Comparison of ENCODE assay signal across 26 mouse cellular contexts in genomic region chr2:65985706-65986105, GRCm38 (mm10).
DNase-seq lines count a peak whose midpoint lies in the region; ATAC-seq lines count a peak whose summit lies in the region.
"Had no signal": no experiment of that assay in that cellular context is flagged by ENCODE, and none has a peak within 500 bp of the region (broad histone marks: within the 10 kb centered on the region; RNA-seq: fewer than 3 reads in every experiment).

No protein-coding gene starts in this region.

- peak; percentile 62 for ATAC-seq in hindbrain, embryonic 11.5 days (ENCODE audit: low FRiP score)
- no peak for ATAC-seq in hindbrain, embryonic 14.5 days (ENCODE audit: low FRiP score)
- ATAC-seq in midbrain, embryonic 11.5 days (ENCODE audit: low FRiP score), result no peak
- ATAC-seq in midbrain, embryonic 16.5 days, result no peak
- 0 out of 2 replicates have a peak, but pooled peaks have one; percentile 14 for ATAC-seq in neural tube, embryonic 11.5 days (ENCODE audit: insufficient read depth, low FRiP score, low TSS enrichment)
- ATAC-seq in frontal cortex, adult (ENCODE audit: low TSS enrichment), result no peak
- ATAC-seq: activated CD4-positive, CD25-positive, alpha-beta regulatory T cell, adult 4 months; forebrain, embryonic 14.5 days; forebrain, postnatal 0 days; hindbrain, postnatal 0 days; inflammation-experienced regulatory T-cells, adult 6 months had no signal

- no peak overlapping the region for H3K9ac ChIP-seq in hindbrain, embryonic 11.5 days (ENCODE audit: low read depth, low read length)
- H3K9ac ChIP-seq in hindbrain, embryonic 14.5 days, result no peak overlapping the region
- H3K9ac ChIP-seq in midbrain, embryonic 11.5 days (ENCODE audit: low read length), result no peak overlapping the region
- H3K9ac ChIP-seq in midbrain, embryonic 16.5 days (ENCODE audit: low read depth, low read length), result no peak overlapping the region
- no peak overlapping the region for H3K9ac ChIP-seq in neural tube, embryonic 11.5 days (ENCODE audit: low read length)
- H3K9ac ChIP-seq: embryonic facial prominence, embryonic 12.5 days; embryonic facial prominence, embryonic 15.5 days; forebrain, postnatal 0 days; heart, embryonic 13.5 days had no signal

- H3K9me3 ChIP-seq in hindbrain, embryonic 11.5 days (ENCODE audit: control insufficient read depth, low read length), result no peaks in the 10 kb centered on the region
- H3K9me3 ChIP-seq in hindbrain, embryonic 14.5 days (ENCODE audit: control insufficient read depth, low read length), result no peaks in the 10 kb centered on the region
- H3K9me3 ChIP-seq in midbrain, embryonic 11.5 days (ENCODE audit: control insufficient read depth, low read length), result no peaks in the 10 kb centered on the region
- no peaks in the 10 kb centered on the region for H3K9me3 ChIP-seq in midbrain, embryonic 16.5 days (replicated peaks; ENCODE audit: control insufficient read depth, low read length, poor library complexity, severe bottlenecking)
- no peaks in the 10 kb centered on the region for H3K9me3 ChIP-seq in neural tube, embryonic 11.5 days (ENCODE audit: control insufficient read depth, low read length)
- H3K9me3 ChIP-seq: embryonic facial prominence, embryonic 12.5 days; embryonic facial prominence, embryonic 15.5 days; heart, embryonic 10.5 days; heart, embryonic 13.5 days had no signal

- H3K4me1 ChIP-seq in hindbrain, embryonic 11.5 days (replicated peaks; ENCODE audit: control insufficient read depth, insufficient read depth, low read length), result 0 out of 2 replicates have a peak, but pooled peaks cover 3% of the 10 kb centered on the region
- H3K4me1 ChIP-seq in hindbrain, embryonic 14.5 days (replicated peaks; ENCODE audit: control insufficient read depth, insufficient read depth, low read length), result 0 out of 2 replicates have a peak, but pooled peaks cover under 1% of the 10 kb centered on the region
- H3K4me1 ChIP-seq in midbrain, embryonic 11.5 days (ENCODE audit: control insufficient read depth, insufficient read depth, low read length), result peaks cover 2% of the 10 kb centered on the region; the same call in 1 of the 2 replicates
- H3K4me1 ChIP-seq in midbrain, embryonic 16.5 days (ENCODE audit: control insufficient read depth, insufficient read depth, low read length), result 0 out of 2 replicates have a peak, but pooled peaks cover under 1% of the 10 kb centered on the region
- peaks cover 3% of the 10 kb centered on the region; the same call in 1 of the 2 replicates for H3K4me1 ChIP-seq in neural tube, embryonic 11.5 days (ENCODE audit: control insufficient read depth, insufficient read depth, low read length)
- H3K4me1 ChIP-seq: embryonic facial prominence, embryonic 12.5 days; embryonic facial prominence, embryonic 15.5 days; heart, embryonic 10.5 days had no signal

- 79% methylated on average over 4 of the region's 4 CpGs for WGBS in hindbrain, embryonic 11.5 days
- 58% methylated on average over 4 of the region's 4 CpGs for WGBS in hindbrain, embryonic 14.5 days
- 81% methylated on average over 4 of the region's 4 CpGs for WGBS in midbrain, embryonic 11.5 days
- WGBS in midbrain, embryonic 16.5 days, result 63% methylated on average over 4 of the region's 4 CpGs
- 85% methylated on average over 4 of the region's 4 CpGs for WGBS in neural tube, embryonic 11.5 days

- DNase-seq in hindbrain, embryonic 11.5 days (ENCODE audit: low spot score), result no peak
- DNase-seq in hindbrain, embryonic 14.5 days (ENCODE audit: low spot score), result no peak
- peak; percentile 64 for DNase-seq in midbrain, embryonic 11.5 days (ENCODE audit: low spot score, missing footprints)
- no peak for DNase-seq in neural tube, embryonic 11.5 days (ENCODE audit: low spot score)
- DNase-seq in neural tube, embryonic 10.5 days (ENCODE audit: extremely low spot score, low spot score), result no peak
- DNase-seq in embryo, embryonic 10 days (ENCODE audit: low spot score), result no peak
- DNase-seq: adrenal gland, adult 8-10 months; adrenal gland, postnatal 25 days; cerebellum, adult 18-20 months; cerebellum, adult 9-10 months; cerebellum, postnatal 14 days; forebrain, postnatal 0 days; gastrocnemius, postnatal 25 days; heart, adult 2 months; heart, postnatal 14 days; heart, postnatal 4 days had no signal

- H3K27me3 ChIP-seq in hindbrain, embryonic 11.5 days (ENCODE audit: control insufficient read depth, insufficient read depth, low read length), result no peaks in the 10 kb centered on the region
- no peaks in the 10 kb centered on the region for H3K27me3 ChIP-seq in hindbrain, embryonic 14.5 days (ENCODE audit: control insufficient read depth, insufficient read depth, low read length)
- H3K27me3 ChIP-seq in midbrain, embryonic 11.5 days (ENCODE audit: control insufficient read depth, insufficient read depth, low read length), result no peaks in the 10 kb centered on the region
- no peaks in the 10 kb centered on the region for H3K27me3 ChIP-seq in midbrain, embryonic 16.5 days (ENCODE audit: control insufficient read depth, insufficient read depth, low read depth, low read length)
- H3K27me3 ChIP-seq in neural tube, embryonic 11.5 days (ENCODE audit: control insufficient read depth, insufficient read depth, low read length), result no peaks in the 10 kb centered on the region
- H3K27me3 ChIP-seq: embryonic facial prominence, embryonic 12.5 days; embryonic facial prominence, embryonic 15.5 days had no signal

- no peak overlapping the region for H3K4me3 ChIP-seq in hindbrain, embryonic 11.5 days (ENCODE audit: low read depth, low read length)
- H3K4me3 ChIP-seq in hindbrain, embryonic 14.5 days (replicated peaks; ENCODE audit: low read length), result no peak overlapping the region
- H3K4me3 ChIP-seq in midbrain, embryonic 11.5 days (ENCODE audit: low read depth, low read length), result no peak overlapping the region
- H3K4me3 ChIP-seq in midbrain, embryonic 16.5 days (ENCODE audit: low read depth, low read length), result no peak overlapping the region
- H3K4me3 ChIP-seq in neural tube, embryonic 11.5 days (ENCODE audit: low read depth, low read length), result no peak overlapping the region
- H3K4me3 ChIP-seq: embryonic facial prominence, embryonic 12.5 days; embryonic facial prominence, embryonic 15.5 days; heart, adult 2 months; heart, embryonic 10.5 days; heart, embryonic 13.5 days had no signal

- no peaks in the 10 kb centered on the region for H3K36me3 ChIP-seq in hindbrain, embryonic 11.5 days (ENCODE audit: control insufficient read depth, insufficient read depth, low read length)
- H3K36me3 ChIP-seq in hindbrain, embryonic 14.5 days (replicated peaks; ENCODE audit: control insufficient read depth, insufficient read depth), result no peaks in the 10 kb centered on the region
- H3K36me3 ChIP-seq in midbrain, embryonic 11.5 days (ENCODE audit: control insufficient read depth, insufficient read depth, low read length), result no peaks in the 10 kb centered on the region
- no peaks in the 10 kb centered on the region for H3K36me3 ChIP-seq in midbrain, embryonic 16.5 days (ENCODE audit: control insufficient read depth, insufficient read depth, low read length)
- no peaks in the 10 kb centered on the region for H3K36me3 ChIP-seq in neural tube, embryonic 11.5 days (ENCODE audit: control insufficient read depth, insufficient read depth, low read length)
- H3K36me3 ChIP-seq: embryonic facial prominence, embryonic 12.5 days; embryonic facial prominence, embryonic 15.5 days; heart, embryonic 10.5 days; heart, embryonic 13.5 days had no signal

- no peak overlapping the region for H3K4me2 ChIP-seq in hindbrain, embryonic 11.5 days (replicated peaks; ENCODE audit: low read depth, low read length)
- no peak overlapping the region for H3K4me2 ChIP-seq in hindbrain, embryonic 14.5 days (replicated peaks)
- H3K4me2 ChIP-seq in midbrain, embryonic 11.5 days, result no peak overlapping the region
- no peak overlapping the region for H3K4me2 ChIP-seq in midbrain, embryonic 16.5 days (ENCODE audit: low read length)
- H3K4me2 ChIP-seq in neural tube, embryonic 11.5 days (ENCODE audit: low read depth), result no peak overlapping the region
- H3K4me2 ChIP-seq: embryonic facial prominence, embryonic 12.5 days; embryonic facial prominence, embryonic 15.5 days; heart, embryonic 13.5 days had no signal

- H3K27ac ChIP-seq in hindbrain, embryonic 11.5 days (ENCODE audit: low read depth, low read length), result no peak overlapping the region
- no peak overlapping the region for H3K27ac ChIP-seq in hindbrain, embryonic 14.5 days
- H3K27ac ChIP-seq in midbrain, embryonic 11.5 days (ENCODE audit: low read depth, low read length), result no peak overlapping the region
- H3K27ac ChIP-seq in midbrain, embryonic 16.5 days (ENCODE audit: low read length), result no peak overlapping the region
- no peak overlapping the region for H3K27ac ChIP-seq in neural tube, embryonic 11.5 days (ENCODE audit: low read depth, low read length)
- H3K27ac ChIP-seq: embryonic facial prominence, embryonic 12.5 days; embryonic facial prominence, embryonic 15.5 days; heart, adult 2 months; heart, embryonic 10.5 days; heart, embryonic 13.5 days; hindbrain, postnatal 0 days had no signal

Comparison
In these comparisons a context has a peak if more than half of its experiments do, and no peak if none do; other contexts are left out.
1. ATAC-seq: peak in hindbrain, embryonic 11.5 days (single experiment) and neural tube, embryonic 11.5 days (single experiment); none in hindbrain, embryonic 14.5 days (single experiment), midbrain, embryonic 11.5 days (single experiment), midbrain, embryonic 16.5 days (single experiment) and frontal cortex, adult (single experiment).